Mouse (Mus musculus) E14TG2a.4 (cell line): ENCODE data around the gene Acer3.
"Not testable (repeated sequence)": the region's sequence is repeated elsewhere in the genome, so short reads cannot be mapped to it uniquely, and the experiment has no call there.

Source experiments
- H3K27me3 ChIP-seq: 2 replicates; pipeline ENCODE4 v1.6.1; 2014; ENCODE audit warnings: low read length, control low read depth; ENCODE audit not compliant: insufficient read depth
- H3K36me3 ChIP-seq: 2 replicates; pipeline ENCODE4 v1.6.1; 2014; ENCODE audit warnings: low read length, control low read depth; ENCODE audit not compliant: insufficient read depth
- H3K4me1 ChIP-seq: replicated peaks from 2 replicates; pipeline ENCODE4 v1.6.1; 2014; ENCODE audit warnings: low read depth, low read length, control low read depth
- H3K4me3 ChIP-seq: replicated peaks from 2 replicates; pipeline ENCODE4 v1.5.1; 2014; ENCODE audit warnings: mild to moderate bottlenecking, low read length
- H3K9me3 ChIP-seq: 2 replicates; pipeline ENCODE4 v1.6.1; 2014; ENCODE audit warnings: low read length, control low read depth
- CTCF ChIP-seq: conservative IDR thresholded peaks from 2 replicates; pipeline ENCODE4 v1.5.1; 2014; ENCODE audit warnings: low read length
- NANOG ChIP-seq: IDR thresholded peaks from 2 replicates; pipeline ENCODE4 v1.6.1; 2014; ENCODE audit warnings: borderline replicate concordance, low read length, mixed read lengths
- POU5F1 ChIP-seq: IDR thresholded peaks from 2 replicates; pipeline ENCODE4 v1.6.1; 2014; ENCODE audit warnings: low read length, borderline replicate concordance

Acer3 gene

GRCm38 (mm10) chr7:98289585-98289984 is 31.4 kb downstream of the Acer3 start:
- H3K4me3 ChIP-seq, result no peak overlapping the region

DNA sequence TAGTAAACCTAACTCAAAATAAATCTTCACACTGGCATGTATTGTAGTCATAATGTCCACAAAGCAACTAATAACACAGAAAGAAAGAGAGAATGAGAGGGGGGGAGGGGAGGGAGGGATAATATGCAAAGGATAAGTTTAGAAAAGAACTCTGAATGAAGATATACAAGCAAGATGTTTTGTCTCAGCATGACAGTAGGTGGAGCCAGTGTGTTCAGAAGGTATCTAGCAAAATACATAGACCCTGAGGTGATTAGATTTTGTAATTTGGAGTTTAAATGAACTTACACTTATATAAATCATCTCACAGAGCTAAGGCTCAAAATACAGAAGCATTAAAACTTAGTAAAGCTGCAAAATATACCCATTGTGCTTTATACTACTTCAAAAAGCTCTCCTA is 44.7 kb downstream of the Acer3 start:
- no peaks in the 10 kb centered on the region for H3K4me1 ChIP-seq

More at GRCm38 (mm10) chr7:98289585-98289984, 31.4 kb downstream of the Acer3 start:
- H3K4me1 ChIP-seq, result no peaks in the 10 kb centered on the region
- no peaks in the 10 kb centered on the region for H3K9me3 ChIP-seq
- TF ChIP-seq CTCF, result peak; percentile 38
- TF ChIP-seq POU5F1, result no peak
- H3K36me3 ChIP-seq, result no peaks in the 10 kb centered on the region
- no peaks in the 10 kb centered on the region for H3K27me3 ChIP-seq

GRCm38 (mm10) chr7:98268166-98268565 is 52.8 kb downstream of the Acer3 start:
- Histone ChIP-seq H3K9me3 (peaks cover 14% of the 10 kb centered on the region), H3K4me3 (peak overlapping the region; percentile 67)
- not testable (repeated sequence) for H3K27me3 ChIP-seq, H3K36me3 ChIP-seq, H3K4me1 ChIP-seq

More for the DNA sequence above, 44.7 kb downstream of the Acer3 start:
- no peak for TF ChIP-seq CTCF
- no peak for TF ChIP-seq NANOG
- TF ChIP-seq POU5F1, result no peak
- no peaks in the 10 kb centered on the region for H3K9me3 ChIP-seq
- no peaks in the 10 kb centered on the region for H3K36me3 ChIP-seq
- H3K4me3 ChIP-seq, result no peak overlapping the region
- no peaks in the 10 kb centered on the region for H3K27me3 ChIP-seq

DNA sequence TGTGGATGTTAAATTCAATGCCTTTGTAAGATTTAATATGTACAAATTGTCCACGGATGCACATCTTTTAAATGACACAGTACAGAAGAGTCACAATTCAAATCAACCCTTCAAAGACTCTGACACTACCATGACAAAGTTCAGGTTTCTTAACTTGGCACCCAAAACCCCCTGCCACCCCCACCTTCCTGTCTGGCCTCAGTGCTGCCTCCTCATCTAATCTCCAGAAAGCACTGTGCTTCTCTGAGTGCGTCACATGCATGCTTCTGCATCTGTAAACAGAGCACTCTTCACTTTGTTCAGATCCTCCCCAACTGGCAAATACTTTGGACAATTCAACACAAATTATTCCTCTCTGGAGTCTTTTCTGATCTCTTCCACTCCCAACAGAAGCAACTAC is 68.5 kb downstream of the Acer3 start:
- Histone ChIP-seq H3K27me3 (no peaks in the 10 kb centered on the region), H3K36me3 (no peaks in the 10 kb centered on the region), H3K9me3 (no peaks in the 10 kb centered on the region), H3K4me1 (no peaks in the 10 kb centered on the region), H3K4me3 (no peak overlapping the region)
- TF ChIP-seq NANOG, result no peak
- no peak for TF ChIP-seq CTCF
- no peak for TF ChIP-seq POU5F1

DNA sequence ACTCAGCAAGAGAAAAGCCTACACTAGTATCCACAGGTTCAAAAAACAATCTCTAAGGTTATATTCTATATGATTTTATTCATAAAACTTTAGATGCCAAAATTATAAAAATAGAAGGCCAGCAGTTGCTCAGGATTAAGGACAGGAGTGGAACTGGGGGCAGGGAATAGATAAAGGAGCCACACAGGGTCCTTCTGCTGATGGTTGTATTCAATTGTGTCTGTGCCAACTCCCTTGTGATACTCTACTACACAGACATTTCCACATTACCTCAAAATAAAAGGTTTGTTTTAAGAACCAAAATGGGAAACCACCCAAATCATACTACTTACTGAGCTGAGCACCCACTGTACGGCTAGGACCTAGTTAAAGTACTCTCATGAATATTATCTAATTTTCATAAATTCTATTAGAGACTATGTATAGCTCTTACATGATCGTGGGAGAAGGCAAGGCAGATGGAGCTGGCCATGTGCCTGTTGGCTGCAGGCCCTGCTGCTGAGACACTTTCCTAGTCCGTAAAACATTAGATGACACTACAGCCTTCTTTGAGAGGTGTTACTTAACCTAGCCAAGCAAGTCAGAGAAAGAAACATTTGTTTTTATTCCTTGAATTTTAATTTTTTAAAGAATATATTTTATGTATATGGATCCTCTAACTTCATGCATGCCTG is 84.2 kb downstream of the Acer3 start:
- Histone ChIP-seq H3K4me1 (no peaks in the 10 kb centered on the region), H3K36me3 (no peaks in the 10 kb centered on the region), H3K9me3 (peaks cover 7% of the 10 kb centered on the region), H3K4me3 (no peak overlapping the region), H3K27me3 (no peaks in the 10 kb centered on the region)
- TF ChIP-seq NANOG (no peak), CTCF (no peak), POU5F1 (no peak)

DNA sequence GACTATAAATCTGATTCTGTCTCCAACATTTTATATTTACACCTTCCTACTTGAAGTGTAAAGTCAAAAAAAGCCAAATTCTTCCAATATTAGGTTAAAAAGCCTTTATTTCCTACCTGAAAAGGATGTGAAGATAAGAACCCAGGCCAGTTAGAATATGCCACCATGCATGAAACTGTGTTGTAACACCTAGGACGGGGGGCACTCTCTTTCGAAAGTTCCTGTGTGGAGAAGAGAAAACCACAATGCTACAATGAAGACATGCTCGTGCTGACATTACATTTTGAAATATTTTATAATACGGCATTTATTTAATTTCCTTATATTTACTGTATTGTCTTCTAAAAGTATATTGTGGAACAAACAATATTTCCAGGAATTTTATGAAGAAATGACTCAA is 97.2 kb downstream of the Acer3 start:
- Histone ChIP-seq H3K4me1 (no peaks in the 10 kb centered on the region), H3K36me3 (no peaks in the 10 kb centered on the region), H3K9me3 (no peaks in the 10 kb centered on the region), H3K4me3 (no peak overlapping the region), H3K27me3 (no peaks in the 10 kb centered on the region)
- TF ChIP-seq NANOG (no peak), POU5F1 (no peak), CTCF (no peak)

- Histone ChIP-seq H3K9me3 (no peaks in the 10 kb centered on the region), H3K27me3 (no peaks in the 10 kb centered on the region), H3K4me3 (no peak overlapping the region), H3K4me1 (no peaks in the 10 kb centered on the region), H3K36me3 (no peaks in the 10 kb centered on the region)
- TF ChIP-seq CTCF, result no peak
- no peak for TF ChIP-seq POU5F1
- TF ChIP-seq NANOG, result no peak
Observed at GRCm38 (mm10) chr7:98216713-98217112, 104.3 kb downstream of the Acer3 start.

GRCm38 (mm10) chr7:98202946-98203345 is 118.1 kb downstream of the Acer3 start:
- H3K36me3 ChIP-seq, result no peaks in the 10 kb centered on the region
- TF ChIP-seq NANOG, result no peak
- no peak for TF ChIP-seq CTCF
- TF ChIP-seq POU5F1, result no peak
- H3K9me3 ChIP-seq, result no peaks in the 10 kb centered on the region
- H3K4me3 ChIP-seq, result no peak overlapping the region
- 0 out of 2 replicates have a peak, but pooled peaks cover 8% of the 10 kb centered on the region for H3K27me3 ChIP-seq
- no peaks in the 10 kb centered on the region for H3K4me1 ChIP-seq

DNA sequence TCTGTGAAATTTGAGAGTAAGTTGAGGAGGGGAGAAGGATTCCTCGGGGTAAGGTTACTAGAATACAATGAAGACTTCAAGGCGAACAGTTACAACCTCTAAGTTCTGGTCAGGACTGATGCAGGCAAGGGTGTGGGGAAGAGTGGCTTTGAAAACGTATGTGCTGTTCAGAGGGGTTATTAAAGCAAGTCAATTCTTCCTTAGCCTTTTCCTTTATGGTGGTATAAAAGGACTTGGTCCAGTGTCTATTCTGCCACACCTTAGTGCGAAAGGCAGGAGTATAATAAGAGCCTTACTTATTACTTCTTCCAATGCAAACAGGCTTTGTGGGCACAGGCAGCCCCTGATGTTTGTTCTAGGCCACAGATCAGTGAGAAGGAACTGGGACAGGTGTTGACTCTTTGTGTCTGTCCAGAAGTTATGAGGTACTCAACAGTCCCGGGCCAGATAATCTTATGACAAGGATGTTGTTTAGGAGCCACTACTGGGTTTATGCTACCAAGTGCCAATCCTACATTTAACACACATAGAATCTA is 119.4 kb downstream of the Acer3 start:
- Histone ChIP-seq H3K9me3 (no peaks in the 10 kb centered on the region), H3K27me3 (peaks cover 10% of the 10 kb centered on the region), H3K36me3 (no peaks in the 10 kb centered on the region), H3K4me3 (no peak overlapping the region), H3K4me1 (no peaks in the 10 kb centered on the region)
- TF ChIP-seq NANOG, result no peak
- TF ChIP-seq CTCF, result no peak
- no peak for TF ChIP-seq POU5F1
